Mouse (Mus musculus): ENCODE results near the gene Dxo. TPM values are rescaled to one million over a fixed set of nuclear protein-coding genes. Genes with fewer than 3 reads are reported as not detected.
A peak's percentile ranks its signal among the peaks of the same experiment; 100 is the strongest.

Dxo gene
- polyA plus RNA-seq, 1 experiment from 2014 or later, result 70.8 TPM

DNA sequence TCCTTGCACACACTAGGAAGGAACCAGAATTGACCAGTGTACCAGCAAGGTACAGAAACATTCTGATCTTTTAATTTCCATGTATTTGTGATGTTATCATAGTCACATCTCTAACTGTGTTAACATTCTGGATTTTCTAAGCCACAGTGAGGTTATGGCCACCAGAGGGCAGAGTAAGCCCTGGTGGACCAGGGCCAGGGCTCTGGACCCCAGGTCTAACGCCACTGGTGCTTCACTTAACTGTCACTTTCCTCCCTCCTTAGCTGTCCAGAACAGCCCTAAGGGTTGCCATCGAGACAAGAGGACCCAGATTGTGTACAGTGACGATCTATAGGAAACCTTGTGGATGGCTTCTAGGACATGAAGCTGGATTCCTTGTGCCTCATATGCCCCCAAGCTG lies 19.0 kb downstream of the Dxo start:
- ATAC-seq (ENCODE audit: insufficient number of reproducible peaks, insufficient read depth, low FRiP score, low TSS enrichment, low read depth), result no peak
- Histone ChIP-seq H3K4me2 (no peak overlapping the region), H3K4me1 (replicated peaks) (peaks cover 11% of the 10 kb centered on the region), H3K36me3 (peaks cover 70% of the 10 kb centered on the region), H3K27ac (no peak overlapping the region), H3K4me3 (replicated peaks) (no peak overlapping the region), H3K9ac (replicated peaks) (no peak overlapping the region), H3K27me3 (no peaks in the 10 kb centered on the region), H3K9me3 (no peaks in the 10 kb centered on the region)
- 39% methylated on average over 3 of the region's 3 CpGs for WGBS

DNA sequence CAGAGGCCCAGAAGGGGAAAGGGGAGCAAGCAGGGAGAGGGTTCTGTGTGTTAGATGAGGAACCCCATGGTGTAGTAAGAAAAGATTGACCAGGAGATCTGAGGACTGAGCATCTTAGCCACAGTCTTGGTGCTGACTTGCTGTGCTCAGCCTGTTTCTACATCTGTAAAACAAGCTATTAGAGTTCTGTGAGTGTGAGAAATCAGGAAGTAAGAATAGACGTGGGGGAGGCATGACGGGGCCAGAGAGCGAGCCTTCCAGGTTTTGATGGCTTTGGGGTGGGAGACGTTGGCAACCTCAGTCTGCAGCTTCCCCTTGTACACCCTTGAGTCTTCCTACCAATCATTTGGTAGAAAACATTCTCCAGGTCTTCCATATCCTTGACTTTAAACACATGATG lies 21.9 kb downstream of the Dxo start:
- Histone ChIP-seq H3K9ac (replicated peaks) (no peak overlapping the region), H3K27me3 (no peaks in the 10 kb centered on the region; the same call in 1 of the 2 replicates), H3K4me1 (replicated peaks) (no peaks in the 10 kb centered on the region; the same call in 1 of the 2 replicates), H3K36me3 (peaks cover 47% of the 10 kb centered on the region), H3K4me2 (no peak overlapping the region), H3K4me3 (replicated peaks) (no peak overlapping the region), H3K9me3 (no peaks in the 10 kb centered on the region), H3K27ac (no peak overlapping the region)
- ATAC-seq (ENCODE audit: insufficient number of reproducible peaks, insufficient read depth, low FRiP score, low TSS enrichment, low read depth), result no peak
- WGBS, result 81% methylated on average over 4 of the region's 4 CpGs

DNA sequence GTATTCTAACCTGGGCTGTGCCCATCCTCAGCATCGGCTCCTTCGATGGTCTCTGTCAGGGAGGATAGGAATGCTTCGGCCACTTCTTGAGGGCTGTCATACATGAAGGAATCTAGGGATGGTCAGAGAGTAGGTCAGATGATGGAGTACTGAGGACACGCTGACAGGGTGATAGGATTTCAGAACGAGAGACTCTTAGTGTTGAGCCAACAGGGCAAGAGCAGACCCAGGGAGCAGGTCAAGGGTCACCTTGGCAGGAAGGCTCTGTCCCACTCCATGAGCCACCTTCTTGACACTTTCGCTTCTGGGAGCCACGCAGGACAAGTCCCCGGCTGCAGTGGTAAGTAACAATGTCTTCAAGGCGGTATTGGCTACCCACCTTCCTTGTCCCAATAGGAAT lies 23.7 kb downstream of the Dxo start:
- Histone ChIP-seq H3K4me2 (no peak overlapping the region), H3K4me3 (replicated peaks) (no peak overlapping the region), H3K27me3 (no peaks in the 10 kb centered on the region; the same call in 1 of the 2 replicates), H3K27ac (no peak overlapping the region), H3K4me1 (replicated peaks) (no peaks in the 10 kb centered on the region; the same call in 1 of the 2 replicates), H3K36me3 (peaks cover 29% of the 10 kb centered on the region), H3K9me3 (no peaks in the 10 kb centered on the region), H3K9ac (replicated peaks) (no peak overlapping the region)
- ATAC-seq (ENCODE audit: insufficient number of reproducible peaks, insufficient read depth, low FRiP score, low TSS enrichment, low read depth), result no peak
- 85% methylated on average over 9 of the region's 9 CpGs for WGBS

DNA sequence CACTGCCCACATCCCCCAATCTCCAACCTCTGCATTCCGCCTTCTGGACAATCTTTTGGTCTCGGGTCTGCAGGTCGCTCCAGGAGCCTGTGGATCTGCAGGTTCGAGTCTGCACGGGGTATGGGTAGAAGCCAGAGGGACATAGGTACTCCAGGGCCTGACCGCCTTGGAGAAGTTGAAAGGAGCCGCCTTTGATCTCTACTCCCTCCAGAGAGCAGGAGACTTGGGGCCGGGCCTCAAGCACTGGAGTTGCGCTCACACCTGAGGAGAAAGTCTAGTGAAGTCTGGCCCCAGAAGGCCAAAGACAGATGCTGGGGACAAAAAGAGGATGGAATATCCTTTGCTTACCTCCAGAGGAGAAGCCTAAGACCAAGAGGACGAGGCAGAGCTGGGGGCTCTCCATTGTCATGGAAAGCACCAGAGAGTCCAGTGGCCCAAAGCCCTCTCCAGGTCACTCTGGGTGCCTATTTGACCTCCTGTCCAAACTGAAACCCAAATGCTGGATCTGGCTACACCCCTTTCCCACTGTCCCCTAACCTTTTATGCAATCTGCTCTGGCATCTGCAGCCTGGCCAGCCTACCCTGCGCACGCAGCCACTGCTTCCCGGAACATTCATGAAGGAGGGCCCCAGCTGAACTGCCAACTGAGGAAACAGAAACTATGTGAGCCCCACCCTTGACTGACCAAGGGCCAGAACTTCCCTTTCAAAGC lies 25.0 kb downstream of the Dxo start:
- Histone ChIP-seq H3K27me3 (no peaks in the 10 kb centered on the region; the same call in 1 of the 2 replicates), H3K4me2 (no peak overlapping the region), H3K4me1 (replicated peaks) (no peaks in the 10 kb centered on the region; the same call in 1 of the 2 replicates), H3K4me3 (replicated peaks) (no peak overlapping the region), H3K9ac (replicated peaks) (no peak overlapping the region), H3K27ac (no peak overlapping the region), H3K9me3 (no peaks in the 10 kb centered on the region), H3K36me3 (peaks cover 16% of the 10 kb centered on the region)
- 66% methylated on average over 13 of the region's 13 CpGs for WGBS
- ATAC-seq (ENCODE audit: insufficient number of reproducible peaks, insufficient read depth, low FRiP score, low TSS enrichment, low read depth), result no peak

DNA sequence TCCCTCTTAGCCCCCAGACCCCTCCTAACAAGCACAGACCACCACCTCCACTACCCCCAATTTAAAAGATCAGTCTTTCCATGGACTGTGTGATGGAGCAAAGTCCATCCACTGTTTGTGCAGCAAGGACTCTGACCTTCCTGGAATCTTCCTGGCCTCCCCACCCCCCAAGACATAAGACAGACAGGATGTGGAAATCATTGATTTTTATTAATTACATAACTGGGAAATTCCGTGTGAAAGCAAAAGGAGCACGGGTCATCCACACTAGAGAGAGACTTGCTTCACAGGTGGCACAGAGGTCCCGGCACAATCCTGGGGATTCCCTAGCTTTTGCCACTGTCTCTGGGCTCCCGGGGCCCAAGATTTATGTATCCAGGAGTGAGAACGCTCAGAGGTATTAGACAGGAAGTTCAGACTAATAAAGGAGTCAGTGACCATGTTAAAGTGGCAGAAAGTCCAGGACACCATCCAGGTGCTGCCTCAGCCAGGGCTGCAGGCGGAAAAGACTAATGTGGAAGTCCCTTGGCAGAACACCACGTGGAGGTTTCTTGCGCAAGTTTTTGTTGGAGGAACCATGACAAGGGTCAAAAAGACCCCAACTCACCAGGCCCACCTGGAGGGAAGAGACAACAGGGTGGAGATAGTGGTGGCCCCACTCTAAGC lies 25.7 kb downstream of the Dxo start, which contains the start of gene Cfb:
Cfb (minus strand) TSS at position 103 of the 666 bp plus-strand sequence.
- no peaks in the 10 kb centered on the region; the same call in 1 of the 2 replicates for H3K27me3 ChIP-seq
- WGBS, result 59% methylated on average over 8 of the region's 8 CpGs
- no peak within 1 kb of the TSS for H3K27ac ChIP-seq
- no peak within 1 kb of the TSS for H3K4me2 ChIP-seq
- H3K9ac ChIP-seq (replicated peaks), result no peak within 1 kb of the TSS
- ATAC-seq (ENCODE audit: insufficient number of reproducible peaks, insufficient read depth, low FRiP score, low TSS enrichment, low read depth), result no peak
- H3K4me3 ChIP-seq (replicated peaks), result no peak within 1 kb of the TSS
- peaks cover 9% of the 10 kb centered on the region for H3K36me3 ChIP-seq
- no peaks in the 10 kb centered on the region for H3K9me3 ChIP-seq
- H3K4me1 ChIP-seq (replicated peaks), result peaks cover 2% of the 10 kb centered on the region; the same call in 1 of the 2 replicates

DNA sequence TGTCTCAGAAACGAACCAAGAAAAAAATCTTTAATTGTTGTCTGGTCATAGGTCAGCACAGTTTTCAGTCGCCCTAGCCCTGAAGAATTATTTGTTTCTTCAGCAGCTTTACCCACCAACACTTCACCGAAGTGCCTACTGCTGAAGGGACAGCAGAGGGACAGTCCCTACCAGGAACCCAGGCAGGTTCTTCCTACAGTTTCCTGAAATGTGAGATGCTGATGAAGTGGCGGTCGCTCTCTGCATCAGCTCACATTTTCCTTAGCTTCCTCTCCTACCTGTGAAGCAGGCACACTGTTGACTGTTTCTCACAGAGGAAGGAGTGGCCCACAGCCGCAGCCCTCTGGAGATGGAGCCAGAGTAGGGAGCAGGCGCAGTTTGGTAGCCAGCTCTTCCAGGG lies 29.2 kb downstream of the Dxo start:
- ATAC-seq (ENCODE audit: insufficient number of reproducible peaks, insufficient read depth, low FRiP score, low TSS enrichment, low read depth), result no peak
- H3K4me2 ChIP-seq, result no peak overlapping the region
- H3K27ac ChIP-seq, result no peak overlapping the region
- H3K27me3 ChIP-seq, result no peaks in the 10 kb centered on the region; the same call in 1 of the 2 replicates
- no peak overlapping the region; the same call in 1 of the 2 replicates for H3K9ac ChIP-seq (replicated peaks)
- H3K4me1 ChIP-seq (replicated peaks), result peaks cover 4% of the 10 kb centered on the region; the same call in 1 of the 2 replicates
- no peaks in the 10 kb centered on the region for H3K36me3 ChIP-seq
- no peaks in the 10 kb centered on the region for H3K9me3 ChIP-seq
- H3K4me3 ChIP-seq (replicated peaks), result no peak overlapping the region
- 63% methylated on average over 7 of the region's 7 CpGs for WGBS

DNA sequence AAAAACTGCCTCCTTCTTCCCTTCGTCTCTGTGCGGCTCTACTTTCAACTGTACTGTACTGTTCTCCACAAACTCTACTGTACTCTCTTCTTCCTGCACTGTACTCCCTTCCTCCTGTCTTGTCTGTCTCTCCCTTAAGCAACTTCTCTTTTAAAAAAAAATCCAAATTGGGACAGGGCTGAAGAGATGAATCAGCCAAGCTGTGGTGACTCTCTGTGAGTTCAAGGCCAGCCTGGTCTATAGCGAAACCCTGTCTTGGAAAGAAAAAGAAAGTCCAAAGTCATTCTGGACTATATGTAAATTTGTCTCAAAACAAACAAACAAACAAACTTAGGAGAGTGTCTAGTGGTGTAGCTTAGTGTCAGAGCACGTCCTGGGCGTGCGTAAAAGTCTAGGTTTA lies 37.5 kb downstream of the Dxo start:
- Histone ChIP-seq H3K27me3 (0 out of 2 replicates have a peak, but pooled peaks cover 4% of the 10 kb centered on the region), H3K36me3 (no peaks in the 10 kb centered on the region), H3K4me3 (replicated peaks) (no peak overlapping the region), H3K9me3 (no peaks in the 10 kb centered on the region), H3K4me2 (no peak overlapping the region), H3K27ac (no peak overlapping the region), H3K9ac (replicated peaks) (no peak overlapping the region), H3K4me1 (replicated peaks) (no peaks in the 10 kb centered on the region; the same call in 1 of the 2 replicates)
- 89% methylated on average over 6 of the region's 6 CpGs for WGBS
- ATAC-seq (ENCODE audit: insufficient number of reproducible peaks, insufficient read depth, low FRiP score, low TSS enrichment, low read depth), result no peak

DNA sequence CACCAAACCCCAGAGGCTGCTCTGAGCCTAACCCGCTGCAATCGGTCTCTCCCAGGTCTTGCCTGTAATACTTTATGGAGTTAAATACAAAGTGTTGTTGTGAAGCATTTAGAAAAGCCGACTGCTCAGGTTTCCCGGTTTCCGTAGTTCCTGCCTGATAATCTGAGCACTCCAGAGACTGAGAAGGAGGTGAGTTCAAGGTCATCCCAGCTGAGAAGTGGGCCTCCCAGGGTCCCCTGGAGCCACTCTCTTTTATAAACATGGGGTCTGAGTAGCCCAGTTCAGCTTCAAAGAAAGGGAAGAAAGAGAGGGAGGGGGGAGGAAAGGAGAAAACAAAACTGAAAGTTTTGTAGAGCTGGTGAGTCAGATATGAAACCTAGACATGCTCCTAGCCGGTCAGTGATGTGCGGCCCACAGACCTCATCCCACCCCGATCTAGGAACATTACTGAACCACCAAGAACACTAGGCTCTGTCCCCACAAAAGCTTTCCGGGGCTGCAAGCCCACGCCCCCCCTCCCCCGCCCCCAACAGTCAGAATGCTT lies 42.6 kb downstream of the Dxo start, which contains the start of gene Zbtb12:
Zbtb12 (plus strand) TSS at position 148 of the 544 bp plus-strand sequence.
- Histone ChIP-seq H3K4me3 (replicated peaks) (no peak within 1 kb of the TSS), H3K27me3 (peaks cover 20% of the 10 kb centered on the region), H3K27ac (no peak within 1 kb of the TSS), H3K4me2 (0 out of 2 replicates have a peak within 1 kb of the TSS, but pooled peaks have one; percentile 3), H3K36me3 (no peaks in the 10 kb centered on the region), H3K9me3 (no peaks in the 10 kb centered on the region), H3K4me1 (replicated peaks) (peaks cover 8% of the 10 kb centered on the region; the same call in 1 of the 2 replicates), H3K9ac (replicated peaks) (no peak within 1 kb of the TSS)
- ATAC-seq (ENCODE audit: insufficient number of reproducible peaks, insufficient read depth, low FRiP score, low TSS enrichment, low read depth), result no peak
- 57% methylated on average over 11 of the region's 11 CpGs for WGBS

DNA sequence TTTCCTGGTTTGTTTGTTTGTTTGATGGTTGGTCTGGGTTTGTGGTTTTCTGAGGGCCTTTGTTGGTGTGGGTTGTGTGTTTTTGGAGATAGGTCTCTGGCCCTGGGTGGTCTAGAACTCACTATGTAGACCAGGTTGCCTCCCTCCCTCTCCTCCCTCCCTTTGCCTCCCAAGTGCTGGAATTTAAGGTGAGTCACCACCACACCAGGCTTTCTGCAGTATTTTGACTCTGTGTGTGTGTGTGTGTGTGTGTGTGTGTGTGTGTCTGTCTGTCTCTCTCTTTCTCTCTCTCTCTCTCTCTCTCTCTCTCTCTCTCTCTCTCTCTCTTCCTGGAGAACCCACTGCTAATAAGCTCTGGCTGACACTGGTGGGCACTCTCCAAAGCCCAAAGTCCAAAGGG lies 44.3 kb downstream of the Dxo start:
- no peak for ATAC-seq (ENCODE audit: insufficient number of reproducible peaks, insufficient read depth, low FRiP score, low TSS enrichment, low read depth)

DNA sequence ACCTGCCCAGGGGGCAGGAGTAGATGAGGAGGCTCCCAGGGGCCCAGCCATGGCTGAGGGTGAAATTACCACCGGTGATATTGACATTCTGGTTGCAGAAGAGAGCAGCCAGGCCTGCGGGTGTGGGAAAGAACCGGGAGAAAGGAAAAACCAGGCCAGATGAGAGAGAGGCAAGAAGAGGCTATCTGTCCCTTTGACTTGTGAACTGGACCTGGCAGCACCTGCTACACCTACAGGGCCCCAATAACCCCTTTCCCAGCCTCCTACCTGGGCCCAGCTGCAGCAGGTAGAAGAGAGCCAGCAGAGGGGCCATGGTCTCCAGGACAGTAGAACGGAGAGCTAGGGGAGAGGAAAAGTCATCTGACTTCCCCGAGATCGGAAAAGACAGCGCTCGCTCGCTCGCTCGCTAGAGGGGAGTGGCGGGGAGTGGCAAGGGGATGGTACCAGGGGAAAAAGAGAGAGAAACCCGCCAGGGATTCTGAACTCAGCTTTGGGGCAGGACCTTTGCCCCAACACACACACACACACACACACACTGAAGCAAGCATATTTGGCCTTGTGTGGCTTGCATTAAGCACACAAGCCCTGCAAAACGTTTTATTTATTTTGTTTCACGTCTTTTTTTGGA lies 45.0 kb downstream of the Dxo start, which contains the start of gene Gm20547:
Gm20547 (minus strand) TSS at position 360 of the 628 bp plus-strand sequence.
- H3K27me3 ChIP-seq, result peaks cover 20% of the 10 kb centered on the region
- no peak within 1 kb of the TSS for H3K9ac ChIP-seq (replicated peaks)
- no peak for ATAC-seq (ENCODE audit: insufficient number of reproducible peaks, insufficient read depth, low FRiP score, low TSS enrichment, low read depth)
- H3K36me3 ChIP-seq, result no peaks in the 10 kb centered on the region
- WGBS, result 8% methylated on average over 15 of the region's 15 CpGs
- no peak within 1 kb of the TSS for H3K4me3 ChIP-seq (replicated peaks)
- peaks cover 8% of the 10 kb centered on the region; the same call in 1 of the 2 replicates for H3K4me1 ChIP-seq (replicated peaks)
- H3K9me3 ChIP-seq, result no peaks in the 10 kb centered on the region
- no peak within 1 kb of the TSS for H3K27ac ChIP-seq
- peak within 1 kb of the TSS; percentile 13; the same call in 1 of the 2 replicates for H3K4me2 ChIP-seq

More for the DNA sequence above, 44.3 kb downstream of the Dxo start:
- H3K27ac ChIP-seq, result no peak overlapping the region
- H3K9me3 ChIP-seq, result no peaks in the 10 kb centered on the region
- H3K4me2 ChIP-seq, result no peak overlapping the region
- peaks cover 20% of the 10 kb centered on the region for H3K27me3 ChIP-seq
- no peak overlapping the region for H3K9ac ChIP-seq (replicated peaks)
- no peak overlapping the region for H3K4me3 ChIP-seq (replicated peaks)
- H3K4me1 ChIP-seq (replicated peaks), result peaks cover 8% of the 10 kb centered on the region; the same call in 1 of the 2 replicates
- H3K36me3 ChIP-seq, result no peaks in the 10 kb centered on the region

DNA sequence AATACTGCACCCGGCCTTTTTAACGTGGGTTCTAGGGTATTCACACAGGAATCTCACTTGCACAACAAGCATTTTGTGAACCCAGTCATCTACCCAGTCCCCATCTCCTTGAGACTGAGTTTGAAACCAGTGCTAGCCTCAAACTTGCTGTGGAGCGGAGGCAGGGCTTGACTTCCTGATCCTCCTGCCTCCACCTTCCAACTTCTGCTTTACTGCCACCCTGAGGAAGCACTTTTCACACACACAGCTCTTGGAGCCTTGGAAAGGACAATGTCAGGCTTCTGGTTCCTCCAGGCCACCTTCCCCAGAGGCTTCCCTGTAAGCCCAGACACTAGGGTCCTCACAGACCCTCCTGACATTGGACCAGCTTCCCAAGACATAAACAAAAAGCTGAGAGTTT lies 46.5 kb downstream of the Dxo start:
- Histone ChIP-seq H3K9me3 (no peaks in the 10 kb centered on the region), H3K27ac (no peak overlapping the region), H3K4me2 (no peak overlapping the region), H3K36me3 (no peaks in the 10 kb centered on the region), H3K4me1 (replicated peaks) (peaks cover 8% of the 10 kb centered on the region; the same call in 1 of the 2 replicates), H3K4me3 (replicated peaks) (no peak overlapping the region), H3K9ac (replicated peaks) (no peak overlapping the region), H3K27me3 (peaks cover 20% of the 10 kb centered on the region)
- no peak for ATAC-seq (ENCODE audit: insufficient number of reproducible peaks, insufficient read depth, low FRiP score, low TSS enrichment, low read depth)
- 53% methylated on average over 3 of the region's 3 CpGs for WGBS
